Mouse (Mus musculus) cerebellum, adult 9-10 months (tissue): Measurements from ENCODE around the gene Dap.

ENCODE experiments used
- DNase-seq: peaks from one replicate; pipeline ENCODE4 v3.0.0; 2022

The Dap gene

GRCm38 (mm10) chr15:31265845-31266244 is 41.7 kb downstream of the Dap start:
- no peak for DNase-seq

- DNase-seq = no peak
These were observed 44.0 kb downstream of the Dap start for GRCm38 (mm10) chr15:31268148-31268547.

- no peak for DNase-seq
These were observed 45.4 kb downstream of the Dap start for GRCm38 (mm10) chr15:31269558-31269957.

GRCm38 (mm10) chr15:31272695-31273094 is 48.6 kb downstream of the Dap start:
- DNase-seq = no peak

- DNase-seq = no peak
These were observed 49.4 kb downstream of the Dap start for GRCm38 (mm10) chr15:31273509-31273908.

- no peak for DNase-seq
These were observed 54.0 kb downstream of the Dap start for GRCm38 (mm10) chr15:31278090-31278489.

GRCm38 (mm10) chr15:31279120-31279519 is 55.0 kb downstream of the Dap start:
- DNase-seq = no peak

- DNase-seq = no peak
These were observed 55.5 kb downstream of the Dap start for GRCm38 (mm10) chr15:31279577-31280004.

GRCm38 (mm10) chr15:31280059-31280458 is 55.9 kb downstream of the Dap start:
- DNase-seq = no peak

GRCm38 (mm10) chr15:31280683-31281082 is 56.6 kb downstream of the Dap start:
- DNase-seq = no peak

GRCm38 (mm10) chr15:31281830-31282229 is 57.7 kb downstream of the Dap start:
- DNase-seq = no peak

GRCm38 (mm10) chr15:31282353-31282752 is 58.2 kb downstream of the Dap start:
- DNase-seq = no peak

- no peak for DNase-seq
These were observed 60.0 kb downstream of the Dap start for GRCm38 (mm10) chr15:31284142-31284541.

- peak; percentile 36 for DNase-seq
These were observed 61.0 kb downstream of the Dap start for GRCm38 (mm10) chr15:31284922-31285631.

- DNase-seq = no peak
These were observed 61.6 kb downstream of the Dap start for GRCm38 (mm10) chr15:31285695-31286094.

GRCm38 (mm10) chr15:31292627-31293026 is 68.5 kb downstream of the Dap start:
- DNase-seq = no peak

- DNase-seq = no peak
These were observed 70.2 kb downstream of the Dap start for GRCm38 (mm10) chr15:31294311-31294710.

- no peak for DNase-seq
These were observed 73.0 kb downstream of the Dap start for GRCm38 (mm10) chr15:31296882-31297776.

GRCm38 (mm10) chr15:31297777-31298137 is 73.6 kb downstream of the Dap start:
- no peak for DNase-seq

GRCm38 (mm10) chr15:31299258-31299917 is 75.3 kb downstream of the Dap start:
- no peak for DNase-seq

GRCm38 (mm10) chr15:31302293-31302990 is 78.3 kb downstream of the Dap start:
- DNase-seq = no peak

- DNase-seq = no peak
These were observed 80.2 kb downstream of the Dap start for GRCm38 (mm10) chr15:31304302-31304701.

- DNase-seq = no peak
These were observed 81.1 kb downstream of the Dap start for GRCm38 (mm10) chr15:31305181-31305580.
